Comparison of ENCODE assay signal across 31 mouse cellular contexts in the genomic region with DNA sequence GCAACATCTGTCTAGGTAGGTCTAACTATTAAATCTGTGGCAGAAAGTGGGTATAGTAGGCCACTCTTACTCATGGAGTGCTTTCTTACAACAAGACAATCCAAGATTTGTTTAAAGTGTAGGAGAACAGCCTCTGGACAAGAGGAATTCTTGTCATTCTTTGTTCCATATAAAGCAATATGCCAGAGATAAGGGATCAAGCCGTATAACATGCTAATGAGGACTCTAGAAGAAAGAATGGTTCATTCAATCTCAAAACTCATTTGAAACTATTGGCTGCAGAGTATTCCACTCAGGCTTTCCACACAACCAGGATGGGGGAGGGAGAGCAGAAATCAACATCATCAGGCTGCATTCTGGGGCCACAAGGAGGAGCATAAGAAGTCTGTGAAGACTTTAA. TPM values are rescaled to one million over a fixed set of nuclear protein-coding genes. Genes with fewer than 3 reads are reported as not detected.
DNase-seq lines count a peak whose midpoint lies in the region; ATAC-seq and TF ChIP-seq lines count a peak whose summit lies in the region.
"Had no signal": no experiment of that assay in that cellular context is flagged by ENCODE, and none has a peak within 500 bp of the region (broad histone marks: within the 10 kb centered on the region; RNA-seq: fewer than 3 reads in every experiment).

No protein-coding gene starts in this region.

- no peaks in the 10 kb centered on the region for H3K27me3 ChIP-seq in lung, embryonic 14.5 days (ENCODE audit: insufficient read depth, low read length)
- no peaks in the 10 kb centered on the region for H3K27me3 ChIP-seq in lung, embryonic 16.5 days (ENCODE audit: control insufficient read depth, insufficient read depth, low read depth, low read length)
- H3K27me3 ChIP-seq: CH12.LX; embryonic facial prominence, embryonic 13.5 days; embryonic facial prominence, embryonic 15.5 days; forebrain, embryonic 12.5 days; Patski had no signal

- no peak for TF ChIP-seq POLR2A in lung, adult 2 months (IDR thresholded peaks at IDR 0.05; ENCODE audit: borderline replicate concordance, extremely low read depth, low read depth, low read length)

- no peak for DNase-seq in frontal cortex, postnatal 10 days (ENCODE audit: low spot score in 2 of 2)
- DNase-seq in lung, embryonic 14.5 days = peak; percentile 26
- DNase-seq in lung, postnatal 10 days = no peak
- DNase-seq in lung, adult 2 months = no peak
- peak; percentile 66 for DNase-seq in brain, adult 2 months (ENCODE audit: low read depth, low spot score)
- DNase-seq: adrenal gland, adult 8-10 months; adrenal gland, postnatal 14 days; adrenal gland, postnatal 36 days; B cell, adult 2 months; cerebellum, adult 11 months; cerebellum, adult 18-20 months; cerebellum, adult 8-10 months; cerebellum, adult 9-11 months; cerebellum, postnatal 14 days; cerebellum, postnatal 36 days; embryo, embryonic 11 days had no signal

- TF ChIP-seq CTCF in lung, embryonic 14.5 days (IDR thresholded peaks at IDR 0.05; ENCODE audit: low read depth) = no peak
- no peak for TF ChIP-seq CTCF in lung, adult 2 months (IDR thresholded peaks at IDR 0.05; ENCODE audit: insufficient read depth, low read length)

- no peaks in the 10 kb centered on the region for H3K4me1 ChIP-seq in lung, embryonic 14.5 days (ENCODE audit: insufficient read depth)
- peaks cover 5% of the 10 kb centered on the region; the same call in 1 of the 2 replicates for H3K4me1 ChIP-seq in lung, embryonic 16.5 days (replicated peaks; ENCODE audit: control insufficient read depth, insufficient read depth, low read length)
- H3K4me1 ChIP-seq in lung, adult 2 months (ENCODE audit: control insufficient read depth, insufficient read depth, low read length) = no peaks in the 10 kb centered on the region
- H3K4me1 ChIP-seq: embryonic facial prominence, embryonic 13.5 days; embryonic facial prominence, embryonic 15.5 days; forebrain, embryonic 10.5 days; forebrain, embryonic 12.5 days had no signal

- no peak overlapping the region for H3K27ac ChIP-seq in lung, embryonic 14.5 days (ENCODE audit: low read depth)
- peak overlapping the region; percentile 12; the same call in 1 of the 2 replicates for H3K27ac ChIP-seq in lung, embryonic 16.5 days (ENCODE audit: low read length)
- H3K27ac ChIP-seq: embryonic facial prominence, embryonic 13.5 days; embryonic facial prominence, embryonic 15.5 days; forebrain, embryonic 10.5 days; forebrain, embryonic 12.5 days had no signal

- no peak overlapping the region for H3K4me3 ChIP-seq in lung, embryonic 14.5 days (ENCODE audit: low read depth, low read length)
- no peak overlapping the region for H3K4me3 ChIP-seq in lung, embryonic 16.5 days (ENCODE audit: low read length)
- no peak overlapping the region for H3K4me3 ChIP-seq in lung, adult 2 months (replicated peaks; ENCODE audit: extremely low read depth, low read depth, low read length)
- H3K4me3 ChIP-seq: embryonic facial prominence, embryonic 13.5 days; embryonic facial prominence, embryonic 15.5 days; erythroblast, embryonic 14.5 days; forebrain, embryonic 10.5 days; forebrain, embryonic 12.5 days had no signal

- no peak overlapping the region for H3K4me2 ChIP-seq in lung, embryonic 14.5 days
- no peak overlapping the region for H3K4me2 ChIP-seq in lung, embryonic 16.5 days (ENCODE audit: low read depth, low read length)
- H3K4me2 ChIP-seq: embryonic facial prominence, embryonic 13.5 days; embryonic facial prominence, embryonic 15.5 days; forebrain, embryonic 12.5 days had no signal

- no peaks in the 10 kb centered on the region for H3K36me3 ChIP-seq in lung, embryonic 14.5 days (ENCODE audit: insufficient read depth)
- no peaks in the 10 kb centered on the region for H3K36me3 ChIP-seq in lung, embryonic 16.5 days (ENCODE audit: control insufficient read depth, insufficient read depth, low read length)
- H3K36me3 ChIP-seq: embryonic facial prominence, embryonic 13.5 days; embryonic facial prominence, embryonic 15.5 days; forebrain, embryonic 10.5 days; forebrain, embryonic 12.5 days; G1E had no signal

- H3K9me3 ChIP-seq in lung, embryonic 14.5 days (ENCODE audit: low read depth, low read length) = no peaks in the 10 kb centered on the region
- H3K9me3 ChIP-seq in lung, embryonic 16.5 days (ENCODE audit: control insufficient read depth, low read length) = no peaks in the 10 kb centered on the region
- H3K9me3 ChIP-seq: embryonic facial prominence, embryonic 13.5 days; embryonic facial prominence, embryonic 15.5 days; forebrain, embryonic 10.5 days; forebrain, embryonic 12.5 days; G1E had no signal

- no peak overlapping the region for H3K9ac ChIP-seq in lung, embryonic 14.5 days
- no peak overlapping the region for H3K9ac ChIP-seq in lung, embryonic 16.5 days (ENCODE audit: low read length)
- H3K9ac ChIP-seq: embryonic facial prominence, embryonic 13.5 days; embryonic facial prominence, embryonic 15.5 days; forebrain, embryonic 12.5 days had no signal

- ATAC-seq in frontal cortex, adult (ENCODE audit: low TSS enrichment) = peak; percentile 56; the same call in 1 of the 2 replicates
- 0 out of 2 replicates have a peak, but pooled peaks have one; percentile 47 for ATAC-seq in lung, embryonic 14.5 days (ENCODE audit: insufficient read depth)
- ATAC-seq in lung, embryonic 16.5 days (ENCODE audit: low read depth) = peak; percentile 78
- ATAC-seq: activated CD4-positive, CD25-positive, alpha-beta regulatory T cell, adult 4 months; CD4-positive, CD25-positive, alpha-beta regulatory T cell, adult 4 months; forebrain, embryonic 14.5 days; Patski had no signal

- WGBS in lung, embryonic 14.5 days = 37% methylated on average over 1 of the region's 1 CpGs
- 13% methylated on average over 1 of the region's 1 CpGs for WGBS in lung, embryonic 16.5 days
- WGBS in lung, adult 2 months = 47% methylated on average over 1 of the region's 1 CpGs

RNA-seq across cellular contexts. Expression of gene Pin1rt1, which starts 11.2 kb away (rescaled TPM):
- polyA plus RNA-seq in lung, embryonic 14.5 days (2014; fragmentation: Nextera tagmentation; extraction: Ambion mirVana) = not detected in 2 replicates
- polyA plus RNA-seq in lung, embryonic 16.5 days (2015; fragmentation: Nextera tagmentation; extraction: Ambion mirVana) = 0.18 and 0.21 TPM in 2 replicates
- polyA plus RNA-seq in lung, adult 2 months (2012; rRNA removed) = not detected in 2 replicates
- polyA plus RNA-seq: activated CD4-positive, CD25-positive, alpha-beta regulatory T cell, adult 4 months; brain, embryonic 14.5 days; CD4-positive, CD25-positive, alpha-beta regulatory T cell, adult 4 months; embryonic facial prominence, embryonic 11.5 days; embryonic facial prominence, embryonic 13.5 days; embryonic facial prominence, embryonic 15.5 days; erythroblast, embryonic 14.5 days; forebrain, embryonic 12.5 days; forebrain, embryonic 14.5 days; G1E had no signal

RNA-seq across cellular contexts. Expression of gene Depdc7, which starts 15.3 kb away (rescaled TPM):
- polyA plus RNA-seq in lung, embryonic 14.5 days (2014; fragmentation: Nextera tagmentation; extraction: Ambion mirVana) = 7.6 and 8.1 TPM in 2 replicates
- 7.5 and 8.0 TPM in 2 replicates for polyA plus RNA-seq in lung, embryonic 16.5 days (2015; fragmentation: Nextera tagmentation; extraction: Ambion mirVana)
- polyA plus RNA-seq in lung, adult 2 months (2012; rRNA removed) = 1.1 and 1.7 TPM in 2 replicates
- polyA plus RNA-seq: activated CD4-positive, CD25-positive, alpha-beta regulatory T cell, adult 4 months; CD4-positive, CD25-positive, alpha-beta regulatory T cell, adult 4 months; erythroblast, embryonic 14.5 days had no signal

RNA-seq across cellular contexts. Expression of gene Tcp11l1, which starts 15.4 kb away (rescaled TPM):
- 36.5 and 39.8 TPM in 2 replicates for polyA plus RNA-seq in lung, embryonic 14.5 days (2014; fragmentation: Nextera tagmentation; extraction: Ambion mirVana)
- polyA plus RNA-seq in lung, embryonic 16.5 days (2015; fragmentation: Nextera tagmentation; extraction: Ambion mirVana) = 20.1 and 22.8 TPM in 2 replicates
- 4.7 and 5.1 TPM in 2 replicates for polyA plus RNA-seq in lung, adult 2 months (2012; rRNA removed)

Comparison
In these comparisons a context has a peak if more than half of its experiments do, and no peak if none do; other contexts are left out.
1. DNase-seq: peak in lung, embryonic 14.5 days (single experiment) and brain, adult 2 months (single experiment); none in frontal cortex, postnatal 10 days (0 of 2), lung, postnatal 10 days (single experiment) and lung, adult 2 months (single experiment).
2. Peak in every context shown above with its lines, with median percentiles within 50 percentile points of each other: ATAC-seq.